Mouse (Mus musculus) embryonic fibroblast, embryonic 13.5 days (primary cell): ENCODE measurements at regions not wholly inside any gene's neighbourhood (a gene's known extent, or its start where the extent isn't known, plus 50 kb on each side); places are given as distances from the start of the nearest gene placed in this dataset.

Source experiments
- CTCF ChIP-seq: IDR thresholded peaks from 2 replicates; pipeline ENCODE4 v1.5.1; 2011; ENCODE audit warnings: mild to moderate bottlenecking, control low read depth, low read length, moderate library complexity, borderline replicate concordance; ENCODE audit not compliant: insufficient read depth
- POLR2A ChIP-seq: IDR thresholded peaks from 2 replicates; pipeline ENCODE4 v1.6.1; 2011; ENCODE audit warnings: low read depth, mild to moderate bottlenecking, control low read depth, low read length, moderate library complexity

- TF ChIP-seq POLR2A (no peak), CTCF (no peak)
These were observed 162.3 kb upstream of the Eci2 start for GRCm38 (mm10) chr13:35189028-35189711.
